Mouse (Mus musculus) hindlimb bud, embryonic 11.5 days (tissue): ENCODE results near the gene Abhd17b.

ENCODE experiments used
- DNase-seq: peaks from one replicate; pipeline ENCODE4 v3.0.0-alpha.2; 2012; ENCODE audit warnings: low read depth, low spot score; ENCODE audit errors: extremely low spot score

Gene Abhd17b

GRCm38 (mm10) chr19:21728342-21728741 is 75.4 kb downstream of the Abhd17b start:
- DNase-seq = no peak

- DNase-seq = no peak
These were observed 78.9 kb downstream of the Abhd17b start for GRCm38 (mm10) chr19:21731887-21732286.

GRCm38 (mm10) chr19:21733176-21733575 is 80.2 kb downstream of the Abhd17b start:
- no peak for DNase-seq

DNA sequence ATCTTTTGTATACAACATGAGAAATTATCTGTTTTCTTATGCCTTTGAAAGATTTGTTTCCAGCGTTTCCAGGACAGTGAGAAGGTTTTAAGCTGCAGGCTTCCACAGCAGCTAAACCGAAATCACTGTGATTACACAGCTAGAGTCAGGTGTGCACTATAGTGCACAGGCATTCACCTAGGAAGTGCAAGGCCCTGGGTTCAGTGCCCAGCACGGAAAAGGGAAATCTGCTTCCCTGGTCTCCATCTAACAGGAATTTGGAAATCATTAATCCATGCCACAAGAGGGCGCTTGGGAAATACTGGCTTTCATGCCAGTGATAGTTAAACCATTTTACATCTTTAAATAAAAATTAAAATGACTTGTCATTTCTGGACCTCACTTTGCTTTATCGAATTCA is 81.1 kb downstream of the Abhd17b start:
- no peak for DNase-seq
